Mouse (Mus musculus): ENCODE measurements around the gene 2310057N15Rik.

DNA sequence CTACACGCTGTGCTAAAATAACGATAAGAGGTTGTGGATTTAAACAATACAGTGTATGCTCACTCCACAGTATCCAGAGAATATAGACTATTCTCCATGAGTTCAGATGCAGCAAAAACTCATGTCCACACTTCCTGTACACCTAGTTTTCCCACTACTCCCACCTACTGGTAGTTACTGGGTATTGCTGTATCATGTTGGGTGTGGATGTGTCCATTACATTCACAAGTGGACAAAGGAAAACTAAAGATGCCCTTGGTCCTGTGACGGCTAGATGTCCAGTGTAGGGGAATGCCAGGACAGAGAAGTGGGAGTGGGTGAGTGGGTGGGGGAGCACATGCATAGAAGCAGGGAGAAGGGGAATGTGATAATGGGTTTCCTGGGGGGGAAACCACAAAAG lies 49.7 kb upstream of the 2310057N15Rik start:
- TF ChIP-seq CTCF (IDR thresholded peaks at IDR 0.05; ENCODE audit: control insufficient read depth, insufficient read depth, insufficient replicate concordance, low read depth, low read length) (no peak), POLR2A (IDR thresholded peaks at IDR 0.05; ENCODE audit: control insufficient read depth, low read depth, low read length) (no peak)

All from testis, adult 2 months (tissue).